Mouse (Mus musculus) hindbrain, embryonic 12.5 days (tissue): ENCODE results near the gene Epsti1. TPM values are rescaled to one million over a fixed set of nuclear protein-coding genes. Genes with fewer than 3 reads are reported as not detected.

Source experiments
- ATAC-seq: fragments of 200-750 bp; cut with Nextera tagmentation; 2 replicates; pipeline ENCODE4 v1.8.0; 2017; ENCODE audit warnings: moderate TSS enrichment; ENCODE audit not compliant: low FRiP score
- H3K27ac ChIP-seq: fragments of 300-500 bp; sonication (generic); 2 replicates; pipeline ENCODE4 v1.5.1; 2016; ENCODE audit warnings: mild to moderate bottlenecking
- H3K27me3 ChIP-seq: fragments of 300-500 bp; sonication (generic); 2 replicates; pipeline ENCODE4 v1.6.1; 2016; ENCODE audit warnings: mild to moderate bottlenecking
- H3K36me3 ChIP-seq: fragments of 300-500 bp; sonication (generic); 2 replicates; pipeline ENCODE4 v1.6.1; 2016; ENCODE audit warnings: mild to moderate bottlenecking
- H3K4me1 ChIP-seq: fragments of 300-500 bp; sonication (generic); 2 replicates; pipeline ENCODE4 v1.6.1; 2016
- H3K4me2 ChIP-seq: fragments of 300-500 bp; sonication (generic); replicated peaks from 2 replicates; pipeline ENCODE4 v1.6.1; 2016; ENCODE audit warnings: mild to moderate bottlenecking
- H3K4me3 ChIP-seq: fragments of 300-500 bp; sonication (generic); 2 replicates; pipeline ENCODE4 v1.5.1; 2016; ENCODE audit warnings: mild to moderate bottlenecking
- H3K9ac ChIP-seq: fragments of 300-500 bp; sonication (generic); 2 replicates; pipeline ENCODE4 v1.6.1; 2016; ENCODE audit warnings: mild to moderate bottlenecking, moderate library complexity
- H3K9me3 ChIP-seq: fragments of 300-500 bp; sonication (generic); replicated peaks from 2 replicates; pipeline ENCODE4 v1.6.1; 2016; ENCODE audit warnings: mild to moderate bottlenecking
- WGBS: fragments of 180-500 bp; shearing (Covaris S2); methylation state at CpG from one replicate; pipeline ENCODE4 v1.1.7; 2016; 5-methylcytosine and 5-hydroxymethylcytosine counted together
- polyA plus RNA-seq: library from polyadenylated mRNA; unstranded; fragments of >200 nt; fragmentation: Nextera tagmentation; extraction: Ambion mirVana; gene quantifications from 2 replicates; pipeline ENCODE4 v1.2.1, GENCODE M21; 2016

Epsti1 gene
- polyA plus RNA-seq, 1 experiment from 2014 or later, result 0.48 TPM

DNA sequence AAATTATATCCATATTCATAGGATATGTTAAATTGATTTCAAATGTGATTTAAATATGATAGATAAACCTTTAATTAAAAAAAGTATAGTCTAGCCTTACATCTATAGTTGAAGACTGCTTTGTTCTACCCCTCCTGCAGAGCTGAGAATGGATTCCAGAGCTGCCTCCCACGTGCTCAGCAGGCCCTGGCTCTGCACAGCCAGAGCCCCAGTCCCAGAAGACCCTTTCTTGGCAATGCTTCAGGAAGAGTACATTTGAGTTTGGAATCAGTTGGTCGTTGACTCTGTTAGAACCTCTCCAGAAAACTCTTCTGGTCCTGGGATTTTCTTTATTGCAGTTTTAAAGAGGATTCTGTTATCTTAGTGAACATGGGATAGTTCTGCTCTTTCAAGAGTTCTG lies 139.0 kb downstream of the Epsti1 start:
- Histone ChIP-seq H3K27ac (no peak overlapping the region), H3K9ac (no peak overlapping the region), H3K36me3 (no peaks in the 10 kb centered on the region), H3K9me3 (no peaks in the 10 kb centered on the region), H3K4me1 (0 out of 2 replicates have a peak, but pooled peaks cover 4% of the 10 kb centered on the region), H3K4me3 (no peak overlapping the region), H3K27me3 (no peaks in the 10 kb centered on the region), H3K4me2 (no peak overlapping the region)
- 29% methylated on average over 2 of the region's 2 CpGs for WGBS
- no peak for ATAC-seq

DNA sequence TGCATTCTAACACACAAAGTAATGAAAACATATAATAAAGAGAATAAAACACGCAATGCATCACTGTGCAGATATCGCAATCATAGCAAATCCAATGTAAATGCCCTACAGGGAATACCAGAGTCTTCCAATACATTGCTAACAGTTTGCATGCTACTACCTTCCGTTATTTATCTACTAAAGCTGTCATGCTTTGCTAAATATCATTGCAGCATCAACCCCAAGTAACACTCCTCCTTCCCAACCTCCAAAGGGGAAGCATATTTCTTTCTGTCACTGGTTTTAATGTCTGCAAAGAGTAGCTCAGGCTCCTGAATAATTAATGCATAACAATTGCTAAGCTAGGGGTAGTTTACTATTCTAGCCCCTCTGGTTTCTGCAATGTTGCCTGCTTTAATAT lies 144.2 kb downstream of the Epsti1 start:
- no peak overlapping the region for H3K9ac ChIP-seq
- H3K4me3 ChIP-seq, result no peak overlapping the region
- no peak for ATAC-seq
- H3K36me3 ChIP-seq, result no peaks in the 10 kb centered on the region
- H3K4me2 ChIP-seq, result no peak overlapping the region
- H3K4me1 ChIP-seq, result no peaks in the 10 kb centered on the region
- no peaks in the 10 kb centered on the region for H3K9me3 ChIP-seq
- H3K27me3 ChIP-seq, result no peaks in the 10 kb centered on the region
- WGBS, result 77% methylated on average over 3 of the region's 3 CpGs
- H3K27ac ChIP-seq, result no peak overlapping the region

GRCm38 (mm10) chr14:78048674-78049073 lies 144.6 kb downstream of the Epsti1 start:
- Histone ChIP-seq H3K36me3 (no peaks in the 10 kb centered on the region), H3K9ac (no peak overlapping the region), H3K27me3 (no peaks in the 10 kb centered on the region), H3K4me3 (no peak overlapping the region), H3K4me2 (no peak overlapping the region), H3K27ac (no peak overlapping the region), H3K4me1 (no peaks in the 10 kb centered on the region), H3K9me3 (no peaks in the 10 kb centered on the region)
- ATAC-seq, result no peak
- WGBS, result 93% methylated on average over 4 of the region's 4 CpGs

Other genes with a start within 250 kb of the Epsti1 start
- gene Dnajc15, start 29.1 kb upstream of the Epsti1 start, polyA plus RNA-seq, result 70.2 and 75.4 TPM in 2 replicates
- gene Fam216b, start 184.8 kb downstream of the Epsti1 start, polyA plus RNA-seq, result 0.16 TPM in 1 of 2 replicates, not detected in the other